ENCODE assay signal across 8 mouse cellular contexts in the genomic region with DNA sequence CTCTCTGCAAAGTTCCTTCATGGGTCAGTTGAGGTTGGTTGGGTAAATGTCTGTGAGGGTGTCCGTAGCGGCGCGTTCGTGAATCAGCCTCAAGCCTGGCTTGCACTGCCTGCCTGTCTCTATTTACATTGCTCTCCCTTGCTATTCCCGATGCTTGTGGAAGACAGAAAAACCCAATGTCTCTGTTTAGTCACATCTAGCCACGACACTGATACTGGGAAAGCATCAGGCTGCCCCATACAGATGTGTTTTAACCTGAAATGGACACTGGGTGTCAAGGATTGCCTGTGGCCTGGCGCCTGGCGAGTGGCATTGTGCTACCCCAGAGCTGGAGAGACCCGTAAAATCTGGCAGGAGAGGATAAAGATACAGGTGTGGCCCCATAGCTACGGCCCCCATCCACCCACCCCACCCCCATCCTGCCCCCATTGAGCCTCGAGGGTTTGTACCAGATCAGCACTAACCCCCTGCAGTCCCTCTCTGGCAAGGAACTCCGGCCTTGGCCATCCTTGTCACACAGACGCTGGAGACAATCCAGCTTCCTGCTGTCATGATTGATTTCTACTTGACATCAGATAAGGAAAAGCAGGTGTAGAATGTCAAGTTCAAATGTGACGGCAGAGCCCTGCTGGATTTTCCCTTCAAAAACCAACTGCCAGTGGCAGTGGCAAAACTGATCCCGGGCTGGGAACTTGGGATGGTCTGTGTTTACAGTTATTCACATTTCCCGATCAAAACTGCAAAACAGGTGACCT.
DNase-seq lines count a peak whose midpoint lies in the region; ATAC-seq lines count a peak whose summit lies in the region.

No protein-coding gene starts in this region.

- H3K27ac ChIP-seq in forebrain, embryonic 15.5 days (replicated peaks) = no peak overlapping the region
- 0 out of 2 replicates have a peak overlapping the region, but pooled peaks have one; percentile 12 for H3K27ac ChIP-seq in liver, embryonic 16.5 days (ENCODE audit: low read length)

- H3K4me1 ChIP-seq in forebrain, embryonic 15.5 days = peaks cover 15% of the 10 kb centered on the region
- H3K4me1 ChIP-seq in liver, embryonic 16.5 days (ENCODE audit: control insufficient read depth, low read depth, low read length) = peaks cover 16% of the 10 kb centered on the region

- peak overlapping the region; percentile 14 for H3K4me3 ChIP-seq in forebrain, embryonic 15.5 days
- peak overlapping the region; percentile 55 for H3K4me3 ChIP-seq in liver, embryonic 16.5 days (ENCODE audit: low read depth, low read length)

- peak; percentile 28 for DNase-seq in embryo, embryonic 10.5 days (ENCODE audit: low spot score)
- DNase-seq in embryo, embryonic 10 days (ENCODE audit: low spot score) = no peak
- peak; percentile 44 for DNase-seq in CD4-positive helper T cell, adult 2 months (ENCODE audit: low read depth, low spot score)
- DNase-seq in right cerebral cortex, postnatal 4 days = no peak
- no peak for DNase-seq in cerebellum, adult 9-10 months
- DNase-seq in right cerebral cortex, postnatal 10 days (ENCODE audit: low spot score in 2 of 2) = no peak

- peaks cover 19% of the 10 kb centered on the region for H3K27me3 ChIP-seq in forebrain, embryonic 15.5 days
- peaks cover 4% of the 10 kb centered on the region for H3K27me3 ChIP-seq in liver, embryonic 16.5 days (ENCODE audit: control insufficient read depth, insufficient read depth, low read depth, low read length)

- H3K36me3 ChIP-seq in forebrain, embryonic 15.5 days = no peaks in the 10 kb centered on the region
- H3K36me3 ChIP-seq in liver, embryonic 16.5 days (ENCODE audit: control insufficient read depth, insufficient read depth) = no peaks in the 10 kb centered on the region

- H3K4me2 ChIP-seq in forebrain, embryonic 15.5 days (replicated peaks) = peak overlapping the region; percentile 32
- H3K4me2 ChIP-seq in liver, embryonic 16.5 days (ENCODE audit: low read depth, low read length) = peak overlapping the region; percentile 78

- H3K9ac ChIP-seq in forebrain, embryonic 15.5 days (replicated peaks) = 0 out of 2 replicates have a peak overlapping the region, but pooled peaks have one; percentile 19
- H3K9ac ChIP-seq in liver, embryonic 16.5 days (ENCODE audit: low read depth, low read length) = no peak overlapping the region

- no peaks in the 10 kb centered on the region for H3K9me3 ChIP-seq in forebrain, embryonic 15.5 days
- H3K9me3 ChIP-seq in liver, embryonic 16.5 days (replicated peaks; ENCODE audit: control insufficient read depth, low read length) = no peaks in the 10 kb centered on the region

- ATAC-seq in forebrain, embryonic 15.5 days (replicated peaks) = no peak
- no peak for ATAC-seq in liver, embryonic 16.5 days (ENCODE audit: low read depth)

- WGBS in forebrain, embryonic 15.5 days = 24% methylated on average over 17 of the region's 17 CpGs
- WGBS in liver, embryonic 16.5 days (ENCODE audit: insufficient replicate concordance) = 18% methylated on average over 17 of the region's 17 CpGs

Comparison
In these comparisons a context has a peak if more than half of its experiments do, and no peak if none do; other contexts are left out.
1. DNase-seq: peak in embryo, embryonic 10.5 days (single experiment) and CD4-positive helper T cell, adult 2 months (single experiment); none in embryo, embryonic 10 days (single experiment), right cerebral cortex, postnatal 4 days (single experiment), cerebellum, adult 9-10 months (single experiment) and right cerebral cortex, postnatal 10 days (0 of 2).